Comparison of ENCODE assay signal across 24 mouse cellular contexts in the genomic region with DNA sequence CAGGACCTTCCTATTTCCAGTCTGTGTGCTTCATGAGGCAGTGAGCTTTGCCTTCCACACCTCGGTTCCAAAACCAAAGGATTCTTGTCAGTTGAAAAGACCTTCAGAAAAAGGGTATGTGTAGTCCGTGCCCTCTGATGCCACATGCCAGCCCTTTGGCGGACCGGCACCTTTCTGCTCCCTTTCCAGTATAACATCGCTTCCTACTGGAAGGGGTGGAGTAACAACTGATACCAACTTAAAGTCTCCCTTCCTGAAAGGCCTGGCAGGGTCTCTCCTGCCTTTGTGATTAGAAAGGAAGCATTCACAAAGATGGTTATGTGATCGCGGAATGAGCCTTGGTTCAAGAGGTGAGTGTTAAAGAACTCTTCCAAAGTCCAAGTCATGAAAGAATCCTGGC. TPM values are rescaled to one million over a fixed set of nuclear protein-coding genes. Genes with fewer than 3 reads are reported as not detected.
A peak's percentile ranks its signal among the peaks of the same experiment; 100 is the strongest.
DNase-seq lines count a peak whose midpoint lies in the region; ATAC-seq and TF ChIP-seq lines count a peak whose summit lies in the region.
"Had no signal": no experiment of that assay in that cellular context is flagged by ENCODE, and none has a peak within 500 bp of the region (broad histone marks: within the 10 kb centered on the region; RNA-seq: fewer than 3 reads in every experiment).

No protein-coding gene starts in this region.

- H3K4me3 ChIP-seq in lung, adult 2 months (replicated peaks; ENCODE audit: extremely low read depth, low read depth, low read length) = no peak overlapping the region
- H3K4me3 ChIP-seq in midbrain, embryonic 16.5 days (ENCODE audit: low read depth, low read length) = no peak overlapping the region
- H3K4me3 ChIP-seq: embryonic facial prominence, embryonic 13.5 days; embryonic facial prominence, embryonic 15.5 days; erythroblast, embryonic 14.5 days; forebrain, embryonic 10.5 days; forebrain, embryonic 12.5 days had no signal

- no peak overlapping the region for H3K4me2 ChIP-seq in midbrain, embryonic 16.5 days (ENCODE audit: low read length)
- H3K4me2 ChIP-seq: embryonic facial prominence, embryonic 13.5 days; embryonic facial prominence, embryonic 15.5 days; forebrain, embryonic 12.5 days had no signal

- ATAC-seq in midbrain, embryonic 16.5 days = no peak
- ATAC-seq: forebrain, embryonic 14.5 days had no signal

- no peaks in the 10 kb centered on the region for H3K9me3 ChIP-seq in midbrain, embryonic 16.5 days (replicated peaks; ENCODE audit: control insufficient read depth, low read length, poor library complexity, severe bottlenecking)
- H3K9me3 ChIP-seq: embryonic facial prominence, embryonic 13.5 days; embryonic facial prominence, embryonic 15.5 days; forebrain, embryonic 10.5 days; forebrain, embryonic 12.5 days had no signal

- TF ChIP-seq CTCF in lung, adult 2 months (IDR thresholded peaks at IDR 0.05; ENCODE audit: insufficient read depth, low read length) = no peak

- DNase-seq in lung, adult 2 months = no peak
- peak; percentile 44 for DNase-seq in lung, postnatal 10 days
- peak; percentile 47 for DNase-seq in lung, postnatal 25 days (ENCODE audit: low spot score)
- DNase-seq in ovary, postnatal 14 days (ENCODE audit: low spot score) = no peak
- DNase-seq in right cerebral cortex, postnatal 14 days = no peak
- no peak for DNase-seq in right cerebral cortex, postnatal 36 days (ENCODE audit: low spot score in 2 of 2)
- DNase-seq: adrenal gland, adult 2 months; adrenal gland, postnatal 10 days; adrenal gland, postnatal 25 days; cerebellum, adult 11 months; cerebellum, adult 18-20 months; cerebellum, adult 8-10 months; cerebellum, adult 9-11 months; cerebellum, postnatal 14 days; cerebellum, postnatal 36 days; embryo, embryonic 11 days had no signal

- H3K27me3 ChIP-seq in midbrain, embryonic 16.5 days (ENCODE audit: control insufficient read depth, insufficient read depth, low read depth, low read length) = no peaks in the 10 kb centered on the region
- H3K27me3 ChIP-seq: embryonic facial prominence, embryonic 13.5 days; embryonic facial prominence, embryonic 15.5 days; forebrain, embryonic 12.5 days had no signal

- peak; percentile 66; the same call in 1 of the 2 replicates for TF ChIP-seq POLR2A in lung, adult 2 months (IDR thresholded peaks at IDR 0.05; ENCODE audit: borderline replicate concordance, extremely low read depth, low read depth, low read length)

- WGBS in lung, adult 2 months = 52% methylated on average over 7 of the region's 7 CpGs
- 87% methylated on average over 7 of the region's 7 CpGs for WGBS in midbrain, embryonic 16.5 days

- H3K27ac ChIP-seq in midbrain, embryonic 16.5 days (ENCODE audit: low read length) = no peak overlapping the region
- H3K27ac ChIP-seq: embryonic facial prominence, embryonic 13.5 days; embryonic facial prominence, embryonic 15.5 days; forebrain, embryonic 10.5 days; forebrain, embryonic 12.5 days had no signal

- no peaks in the 10 kb centered on the region for H3K36me3 ChIP-seq in midbrain, embryonic 16.5 days (ENCODE audit: control insufficient read depth, insufficient read depth, low read length)
- H3K36me3 ChIP-seq: embryonic facial prominence, embryonic 13.5 days; embryonic facial prominence, embryonic 15.5 days; forebrain, embryonic 10.5 days; forebrain, embryonic 12.5 days had no signal

- H3K4me1 ChIP-seq in lung, adult 2 months (ENCODE audit: control insufficient read depth, insufficient read depth, low read length) = peaks cover 18% of the 10 kb centered on the region
- no peaks in the 10 kb centered on the region for H3K4me1 ChIP-seq in midbrain, embryonic 16.5 days (ENCODE audit: control insufficient read depth, insufficient read depth, low read length)
- H3K4me1 ChIP-seq: forebrain, embryonic 12.5 days had no signal

- H3K9ac ChIP-seq in midbrain, embryonic 16.5 days (ENCODE audit: low read depth, low read length) = no peak overlapping the region
- H3K9ac ChIP-seq: embryonic facial prominence, embryonic 13.5 days; embryonic facial prominence, embryonic 15.5 days; forebrain, embryonic 12.5 days had no signal

RNA-seq across cellular contexts. Expression of a gene that starts 19.9 kb away (rescaled TPM):
- polyA plus RNA-seq in lung, adult 2 months (2012; rRNA removed) = 169 and 219 TPM in 2 replicates
- polyA plus RNA-seq in midbrain, embryonic 16.5 days (2015; fragmentation: Nextera tagmentation; extraction: Ambion mirVana) = 8.6 and 12.9 TPM in 2 replicates
- polyA plus RNA-seq: C2C12; erythroblast, embryonic 14.5 days had no signal

RNA-seq across cellular contexts. Expression of a gene that starts 47.3 kb away (rescaled TPM):
- polyA plus RNA-seq in lung, adult 2 months (2012; rRNA removed) = 3.0 and 3.1 TPM in 2 replicates
- polyA plus RNA-seq in midbrain, embryonic 16.5 days (2015; fragmentation: Nextera tagmentation; extraction: Ambion mirVana) = 0.87 and 0.88 TPM in 2 replicates

Comparison
In these comparisons a context has a peak if more than half of its experiments do, and no peak if none do; other contexts are left out.
1. DNase-seq: peak in lung, postnatal 10 days (single experiment) and lung, postnatal 25 days (single experiment); none in lung, adult 2 months (single experiment), ovary, postnatal 14 days (single experiment), right cerebral cortex, postnatal 14 days (single experiment) and right cerebral cortex, postnatal 36 days (0 of 2).
2. RNA of a gene that starts 19.9 kb away (polyA plus RNA-seq): 169 to 219 TPM in lung, adult 2 months; 8.6 to 12.9 TPM in midbrain, embryonic 16.5 days; every median in the first group is over 10 times any median in the second.